Mouse (Mus musculus) intestine, embryonic 14.5 days (tissue): Measurements from ENCODE around the gene Noxo1. TPM values are rescaled to one million over a fixed set of nuclear protein-coding genes. Genes with fewer than 3 reads are reported as not detected.
A peak's percentile ranks its signal among the peaks of the same experiment; 100 is the strongest.

Experiments
- ATAC-seq: fragments of 200-750 bp; cut with Nextera tagmentation; replicated peaks from 2 replicates; pipeline ENCODE4 v1.8.0; 2017; ENCODE audit warnings: low read depth, moderate number of reproducible peaks, moderate TSS enrichment, moderate library complexity; ENCODE audit not compliant: low FRiP score, low TSS enrichment
- DNase-seq: peaks from one replicate; pipeline ENCODE4 v3.0.0-alpha.2; 2018; ENCODE audit warnings: low spot score
- H3K27ac ChIP-seq: fragments of 300-500 bp; sonication (generic); 2 replicates; pipeline ENCODE4 v1.5.1; 2014; ENCODE audit warnings: low read depth, mild to moderate bottlenecking, control low read depth
- H3K27me3 ChIP-seq: fragments of 300-500 bp; sonication (generic); replicated peaks from 2 replicates; pipeline ENCODE4 v1.6.1; 2014; ENCODE audit warnings: low read length, control low read depth; ENCODE audit not compliant: control insufficient read depth, insufficient read depth
- H3K36me3 ChIP-seq: fragments of 300-500 bp; sonication (generic); 2 replicates; pipeline ENCODE4 v1.6.1; 2014; ENCODE audit warnings: low read length, control low read depth; ENCODE audit not compliant: control insufficient read depth, insufficient read depth
- H3K4me1 ChIP-seq: fragments of 300-500 bp; sonication (generic); replicated peaks from 2 replicates; pipeline ENCODE4 v1.6.1; 2014; ENCODE audit warnings: low read length, control low read depth, mixed read lengths; ENCODE audit not compliant: control insufficient read depth, insufficient read depth
- H3K4me2 ChIP-seq: fragments of 300-500 bp; sonication (generic); 2 replicates; pipeline ENCODE4 v1.6.1; 2014; ENCODE audit warnings: low read length
- H3K4me3 ChIP-seq: fragments of 300-500 bp; sonication (generic); 2 replicates; pipeline ENCODE4 v1.5.1; 2014; ENCODE audit warnings: low read depth, low read length, control low read depth, mixed read lengths
- H3K9ac ChIP-seq: fragments of 300-500 bp; sonication (generic); 2 replicates; pipeline ENCODE4 v1.6.1; 2014; ENCODE audit warnings: mild to moderate bottlenecking, low read length
- H3K9me3 ChIP-seq: fragments of 300-500 bp; sonication (generic); 2 replicates; pipeline ENCODE4 v1.6.1; 2016; ENCODE audit warnings: low read length, control low read depth; ENCODE audit not compliant: control insufficient read depth
- WGBS: fragments of 180-500 bp; shearing (Covaris S2); extraction: QIAGEN DNeasy Blood & Tissue Kit; methylation state at CpG from one replicate; pipeline ENCODE4 v1.1.7; 2014; 5-methylcytosine and 5-hydroxymethylcytosine counted together
- polyA plus RNA-seq: library from polyadenylated mRNA; unstranded; fragments of >200 nt; fragmentation: Nextera tagmentation; extraction: Ambion mirVana; gene quantifications from 2 replicates; pipeline ENCODE4 v1.2.1, GENCODE M21; 2014

The Noxo1 gene
- polyA plus RNA-seq, 1 experiment from 2014 or later = 6.4 TPM

GRCm38 (mm10) chr17:24728184-24728583 is 32.1 kb downstream of the Noxo1 start:
- Histone ChIP-seq H3K36me3 (no peaks in the 10 kb centered on the region), H3K27me3 (no peaks in the 10 kb centered on the region), H3K4me2 (no peak overlapping the region), H3K27ac (no peak overlapping the region), H3K4me1 (peaks cover 3% of the 10 kb centered on the region; the same call in 1 of the 2 replicates), H3K9me3 (no peaks in the 10 kb centered on the region), H3K4me3 (no peak overlapping the region), H3K9ac (no peak overlapping the region)
- DNase-seq (no peak), ATAC-seq (no peak)
- 69% methylated on average over 17 of the region's 17 CpGs for WGBS

DNA sequence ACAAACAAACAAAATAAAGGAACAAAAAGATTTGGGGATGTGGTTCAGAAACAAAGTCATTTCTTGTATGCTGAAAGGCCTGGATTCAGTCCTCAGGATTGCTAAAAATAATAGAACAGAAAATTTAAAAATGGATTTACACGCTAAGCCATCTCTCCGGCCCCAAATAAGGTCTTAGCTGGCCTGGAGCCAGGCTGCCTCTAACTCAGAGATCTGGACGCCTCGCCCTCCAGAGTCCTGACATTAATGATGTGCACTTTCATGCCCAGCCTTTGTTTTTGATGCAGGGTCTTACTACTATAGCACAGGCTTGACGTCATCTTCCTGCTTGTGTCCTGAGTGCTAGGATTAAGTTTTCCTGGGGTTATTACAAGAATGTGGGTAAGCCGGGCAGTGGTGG is 33.0 kb downstream of the Noxo1 start:
- Histone ChIP-seq H3K36me3 (no peaks in the 10 kb centered on the region), H3K27me3 (no peaks in the 10 kb centered on the region), H3K9ac (no peak overlapping the region), H3K4me1 (no peaks in the 10 kb centered on the region), H3K4me3 (no peak overlapping the region), H3K9me3 (no peaks in the 10 kb centered on the region), H3K4me2 (no peak overlapping the region), H3K27ac (no peak overlapping the region)
- WGBS = 66% methylated on average over 6 of the region's 6 CpGs
- ATAC-seq (no peak), DNase-seq (no peak)

GRCm38 (mm10) chr17:24730787-24731186 is 34.8 kb downstream of the Noxo1 start:
- Histone ChIP-seq H3K4me2 (no peak overlapping the region), H3K27me3 (no peaks in the 10 kb centered on the region), H3K4me3 (no peak overlapping the region), H3K27ac (no peak overlapping the region), H3K9me3 (no peaks in the 10 kb centered on the region), H3K4me1 (peaks cover under 1% of the 10 kb centered on the region; the same call in 1 of the 2 replicates), H3K36me3 (no peaks in the 10 kb centered on the region), H3K9ac (no peak overlapping the region)
- ATAC-seq (no peak), DNase-seq (no peak)
- 80% methylated on average over 14 of the region's 14 CpGs for WGBS

- Histone ChIP-seq H3K4me3 (no peak overlapping the region), H3K36me3 (no peaks in the 10 kb centered on the region), H3K27me3 (no peaks in the 10 kb centered on the region), H3K9ac (no peak overlapping the region), H3K4me2 (no peak overlapping the region), H3K4me1 (peaks cover 4% of the 10 kb centered on the region; the same call in 1 of the 2 replicates), H3K9me3 (no peaks in the 10 kb centered on the region), H3K27ac (no peak overlapping the region)
- 82% methylated on average over 12 of the region's 12 CpGs for WGBS
- ATAC-seq = no peak
- no peak for DNase-seq
Observed at GRCm38 (mm10) chr17:24732233-24732935, 36.4 kb downstream of the Noxo1 start.

- Histone ChIP-seq H3K4me3 (no peak overlapping the region), H3K27me3 (no peaks in the 10 kb centered on the region), H3K27ac (no peak overlapping the region), H3K4me1 (peaks cover 7% of the 10 kb centered on the region; the same call in 1 of the 2 replicates), H3K4me2 (no peak overlapping the region), H3K9me3 (no peaks in the 10 kb centered on the region), H3K36me3 (no peaks in the 10 kb centered on the region), H3K9ac (no peak overlapping the region)
- WGBS = 91% methylated on average over 21 of the region's 21 CpGs
- ATAC-seq (no peak), DNase-seq (no peak)
Observed at GRCm38 (mm10) chr17:24733434-24734050, 37.5 kb downstream of the Noxo1 start.

DNA sequence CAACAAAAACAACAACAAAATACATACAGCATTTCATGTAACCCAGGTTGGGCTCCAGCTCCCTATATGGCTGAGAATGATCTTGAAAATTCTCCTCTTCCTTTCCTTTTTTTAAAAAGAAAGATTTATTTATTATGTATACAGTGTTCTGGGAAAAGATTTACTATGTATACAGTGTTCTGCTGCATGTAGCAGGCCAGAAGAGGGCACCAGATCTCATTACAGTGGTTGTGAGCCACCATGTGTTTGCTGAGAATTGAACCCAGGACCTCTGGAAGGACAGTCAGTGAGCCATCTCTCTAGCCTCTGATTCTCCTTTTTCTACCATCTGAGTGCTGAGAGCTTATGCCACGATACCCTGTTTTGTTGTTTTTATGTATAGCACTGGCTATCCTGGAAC is 38.5 kb downstream of the Noxo1 start:
- Histone ChIP-seq H3K4me3 (no peak overlapping the region), H3K27me3 (no peaks in the 10 kb centered on the region), H3K4me1 (peaks cover 7% of the 10 kb centered on the region; the same call in 1 of the 2 replicates), H3K9me3 (no peaks in the 10 kb centered on the region), H3K9ac (no peak overlapping the region), H3K27ac (no peak overlapping the region), H3K4me2 (no peak overlapping the region), H3K36me3 (no peaks in the 10 kb centered on the region)
- 90% methylated on average over 1 of the region's 1 CpGs for WGBS
- ATAC-seq (no peak), DNase-seq (no peak)

DNA sequence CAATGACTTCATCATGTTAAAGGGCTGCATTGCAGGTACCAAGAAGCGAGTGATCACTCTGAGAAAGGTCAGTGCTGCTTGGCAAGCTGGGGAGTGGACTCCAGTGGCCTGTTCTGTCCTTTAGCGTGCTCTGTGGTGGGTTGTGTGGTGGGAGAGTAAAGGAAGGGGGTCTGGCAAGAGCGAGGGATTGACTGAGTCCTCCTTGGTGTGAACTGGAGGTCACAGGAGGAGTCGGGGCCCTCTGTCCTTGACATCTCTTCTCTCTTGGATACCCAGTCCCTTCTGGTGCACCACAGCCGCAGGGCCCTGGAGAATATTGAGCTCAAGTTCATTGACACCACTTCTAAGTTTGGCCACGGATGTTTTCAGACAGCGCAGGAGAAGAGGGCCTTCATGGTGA is 39.4 kb downstream of the Noxo1 start:
- H3K4me1 ChIP-seq = peaks cover 7% of the 10 kb centered on the region; the same call in 1 of the 2 replicates
- peak overlapping the region; percentile 60; the same call in 1 of the 2 replicates for H3K27ac ChIP-seq
- no peak overlapping the region for H3K9ac ChIP-seq
- DNase-seq (no peak), ATAC-seq (no peak)
- no peaks in the 10 kb centered on the region for H3K27me3 ChIP-seq
- peak overlapping the region; percentile 82 for H3K4me2 ChIP-seq
- 92% methylated on average over 7 of the region's 7 CpGs for WGBS
- no peak overlapping the region for H3K4me3 ChIP-seq
- H3K36me3 ChIP-seq = 0 out of 2 replicates have a peak, but pooled peaks cover 4% of the 10 kb centered on the region
- no peaks in the 10 kb centered on the region for H3K9me3 ChIP-seq

DNA sequence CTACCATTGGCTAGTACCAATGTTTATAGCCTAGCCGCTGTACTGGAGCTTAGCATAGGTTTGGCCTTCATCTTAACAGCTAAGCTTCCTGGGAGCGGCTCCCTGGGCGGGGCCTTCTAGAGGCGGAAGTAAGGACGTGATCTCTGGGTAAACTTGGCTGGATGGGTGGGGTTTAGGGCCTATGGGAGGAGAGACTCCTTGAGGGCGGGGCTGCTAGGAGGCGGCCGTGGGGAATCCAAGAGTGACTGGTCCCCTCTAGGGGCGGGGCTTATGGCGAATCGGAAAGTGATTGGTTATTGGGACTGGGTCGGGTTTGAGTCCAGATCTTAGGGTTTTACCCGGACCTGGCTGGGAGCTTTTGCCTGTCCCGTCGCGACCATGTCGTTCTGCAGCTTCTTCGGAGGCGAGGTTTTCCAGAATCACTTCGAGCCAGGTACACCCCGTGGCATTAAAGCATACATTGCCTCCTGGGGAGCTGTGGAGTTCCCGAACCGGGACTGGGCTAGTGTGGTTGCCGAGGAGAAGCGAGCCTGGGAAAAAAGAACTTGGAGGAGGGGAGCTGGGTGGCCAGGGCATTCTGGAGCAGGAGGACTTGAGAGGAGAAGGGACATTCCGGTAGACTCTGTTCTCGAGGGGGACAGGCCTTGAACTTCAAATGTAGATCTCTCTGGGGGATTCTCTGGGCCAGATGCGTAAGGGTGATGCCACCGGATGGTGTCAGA is 40.5 kb downstream of the Noxo1 start, which contains the start of gene Msrb1:
Msrb1 (plus strand) TSS at position 313 of the 722 bp plus-strand sequence.
- H3K4me1 ChIP-seq = peaks cover 7% of the 10 kb centered on the region; the same call in 1 of the 2 replicates
- H3K9ac ChIP-seq = peak within 1 kb of the TSS; percentile 65
- peak; percentile 95 for ATAC-seq
- peak; percentile 94 for DNase-seq
- no peaks in the 10 kb centered on the region for H3K9me3 ChIP-seq
- 1% methylated on average over 29 of the region's 29 CpGs for WGBS
- peak within 1 kb of the TSS; percentile 61 for H3K4me3 ChIP-seq
- peak within 1 kb of the TSS; percentile 60 for H3K27ac ChIP-seq
- H3K36me3 ChIP-seq = peaks cover 9% of the 10 kb centered on the region; the same call in 1 of the 2 replicates
- H3K4me2 ChIP-seq = peak within 1 kb of the TSS; percentile 82
- no peaks in the 10 kb centered on the region for H3K27me3 ChIP-seq
